Mouse (Mus musculus): ENCODE results near the gene Pirb.
"Not testable (repeated sequence)": the region's sequence is repeated elsewhere in the genome, so short reads cannot be mapped to it uniquely, and the experiment has no call there.

DNA sequence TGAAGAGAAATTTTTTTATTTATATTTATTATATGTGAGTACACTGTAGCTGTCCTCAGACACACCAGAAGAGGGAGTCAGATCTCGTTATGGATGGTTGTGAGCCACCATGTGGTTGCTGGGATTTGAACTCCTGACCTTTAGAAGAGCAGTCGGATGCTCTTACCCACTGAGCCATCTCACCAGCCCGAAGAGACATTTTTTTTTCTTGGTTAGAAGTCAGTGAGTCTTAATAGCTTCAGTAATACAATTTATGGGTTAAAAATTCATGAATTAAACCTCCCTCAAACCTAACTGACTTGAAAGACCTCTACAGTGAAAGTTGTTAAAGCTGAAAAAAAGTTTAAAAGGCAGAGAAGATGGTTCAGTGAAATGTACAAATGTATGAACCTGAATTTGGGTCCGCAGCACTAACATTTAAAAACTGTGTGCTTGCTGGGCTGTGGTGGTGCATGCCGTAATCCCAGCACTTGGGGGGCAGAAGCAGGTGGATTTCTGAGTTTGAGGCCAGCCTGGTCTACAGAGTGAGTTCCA is 11.7 kb downstream of the Pirb start:
- TF ChIP-seq CTCF, EP300 (IDR thresholded peaks at IDR 0.05): not testable (repeated sequence)

Data from lung, postnatal 0 days (tissue).